Mouse (Mus musculus) megakaryocyte, embryonic 14.5 days (primary cell): ENCODE measurements at regions not wholly inside any gene's neighbourhood (a gene's known extent, or its start where the extent isn't known, plus 50 kb on each side); places are given as distances from the start of the nearest gene placed in this dataset.

ENCODE experiments used
- FLI1 ChIP-seq: IDR thresholded peaks from 2 replicates; pipeline ENCODE4 v1.6.1; 2012; ENCODE audit warnings: low read length, inconsistent platforms, mixed read lengths
- GATA1 ChIP-seq: IDR thresholded peaks from 3 replicates; pipeline ENCODE4 v1.6.1; 2012; ENCODE audit warnings: mixed read lengths, low read length, inconsistent platforms, borderline replicate concordance

DNA sequence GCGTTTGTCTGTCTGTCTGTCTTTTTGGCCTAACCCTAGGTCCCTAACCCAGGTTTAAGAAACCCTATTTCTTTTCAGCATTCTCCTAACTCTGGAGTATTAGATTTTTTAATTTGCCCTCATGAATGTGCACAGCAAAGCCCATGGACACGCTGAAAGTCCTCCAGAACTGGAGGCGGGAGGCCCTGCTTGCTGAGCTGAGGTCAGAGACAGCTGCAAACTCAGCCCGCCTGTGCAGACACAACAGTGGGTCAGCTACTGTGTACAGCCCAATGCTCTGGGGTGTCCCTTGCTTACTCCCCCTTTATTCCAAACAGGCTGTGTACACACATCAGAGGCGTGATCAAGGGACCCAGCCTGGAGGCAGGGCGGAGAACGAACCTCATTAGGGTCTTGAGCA, 76.8 kb downstream of the Cd83 start:
- TF ChIP-seq GATA1 (no peak), FLI1 (no peak)
